Mouse (Mus musculus) adrenal gland, postnatal 10 days (tissue): Measurements from ENCODE around the gene Tango6. TPM values are rescaled to one million over a fixed set of nuclear protein-coding genes. Genes with fewer than 3 reads are reported as not detected.
A peak's percentile ranks its signal among the peaks of the same experiment; 100 is the strongest.

Experiments
- DNase-seq: peaks from one replicate; pipeline ENCODE4 v3.0.0; 2021; ENCODE audit warnings: mixed read lengths
- total RNA-seq, 2 experiments: library from RNA; stranded (reverse); gene quantifications; 2 replicates each; pipeline ENCODE4 v1.2.3; 2021

Gene Tango6
- total RNA-seq, 2 experiments from 2014 or later: 7.9 to 10.7 TPM

DNA sequence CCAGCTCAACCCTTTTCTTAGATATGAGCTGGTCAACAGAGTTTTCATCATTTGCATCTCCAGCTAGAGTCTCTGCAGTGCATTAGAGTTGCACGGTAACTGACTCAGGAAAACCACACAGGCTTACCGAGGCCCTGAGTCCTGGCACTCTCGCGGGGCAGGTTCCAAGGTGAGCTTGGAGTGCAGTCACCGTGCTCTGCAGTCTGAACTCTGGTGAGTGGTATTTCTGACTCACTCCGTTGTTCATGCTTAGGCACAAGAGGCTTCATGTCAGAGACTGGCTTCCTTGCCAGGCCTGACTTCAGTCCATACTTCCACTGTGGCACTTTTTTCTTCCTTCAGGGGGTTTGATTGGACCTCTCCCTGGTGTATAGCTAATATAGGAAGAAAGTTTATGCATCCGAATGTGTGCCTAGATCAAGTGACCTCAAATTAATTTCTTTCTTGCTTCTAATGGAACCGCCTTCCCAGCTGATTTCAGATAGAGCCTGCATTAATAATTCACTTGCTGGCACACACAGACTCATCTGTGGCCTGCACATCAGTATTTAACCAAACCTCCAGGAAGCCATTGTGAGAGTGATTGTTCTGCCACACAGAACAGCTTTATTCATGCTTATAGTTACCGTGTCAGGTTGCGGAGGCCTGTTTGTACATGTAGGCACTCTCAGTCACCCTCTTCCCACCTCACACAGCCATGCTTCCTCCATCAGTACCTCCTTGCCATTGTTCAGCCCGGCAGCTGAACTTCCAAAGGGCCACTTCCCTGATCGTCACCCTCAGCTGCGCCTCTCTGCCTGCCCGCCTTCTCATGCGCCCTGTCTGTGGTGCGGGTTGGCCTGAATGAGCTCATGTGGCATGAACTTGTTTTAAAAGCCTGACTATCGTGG, 136.0 kb downstream of the Tango6 start:
- no peak for DNase-seq

DNA sequence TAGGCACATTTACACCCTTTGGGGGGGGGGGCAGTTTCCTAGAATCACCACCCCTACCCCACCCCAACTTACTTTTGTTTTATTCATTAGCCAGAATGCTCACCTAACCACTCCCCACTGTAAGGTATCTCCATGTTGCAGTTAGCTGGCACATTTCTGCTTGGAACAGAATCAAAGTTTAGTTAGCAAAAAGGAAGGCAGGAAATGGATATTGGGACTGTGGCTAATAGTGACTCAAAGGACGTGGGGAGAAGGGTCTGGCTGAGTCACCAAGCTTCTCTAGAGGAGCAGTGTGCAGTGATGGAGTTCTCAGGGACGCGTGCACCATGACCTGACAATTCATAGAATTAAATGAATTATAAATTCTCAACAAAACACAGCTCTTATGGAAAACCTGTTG, 136.7 kb downstream of the Tango6 start:
- no peak for DNase-seq

DNA sequence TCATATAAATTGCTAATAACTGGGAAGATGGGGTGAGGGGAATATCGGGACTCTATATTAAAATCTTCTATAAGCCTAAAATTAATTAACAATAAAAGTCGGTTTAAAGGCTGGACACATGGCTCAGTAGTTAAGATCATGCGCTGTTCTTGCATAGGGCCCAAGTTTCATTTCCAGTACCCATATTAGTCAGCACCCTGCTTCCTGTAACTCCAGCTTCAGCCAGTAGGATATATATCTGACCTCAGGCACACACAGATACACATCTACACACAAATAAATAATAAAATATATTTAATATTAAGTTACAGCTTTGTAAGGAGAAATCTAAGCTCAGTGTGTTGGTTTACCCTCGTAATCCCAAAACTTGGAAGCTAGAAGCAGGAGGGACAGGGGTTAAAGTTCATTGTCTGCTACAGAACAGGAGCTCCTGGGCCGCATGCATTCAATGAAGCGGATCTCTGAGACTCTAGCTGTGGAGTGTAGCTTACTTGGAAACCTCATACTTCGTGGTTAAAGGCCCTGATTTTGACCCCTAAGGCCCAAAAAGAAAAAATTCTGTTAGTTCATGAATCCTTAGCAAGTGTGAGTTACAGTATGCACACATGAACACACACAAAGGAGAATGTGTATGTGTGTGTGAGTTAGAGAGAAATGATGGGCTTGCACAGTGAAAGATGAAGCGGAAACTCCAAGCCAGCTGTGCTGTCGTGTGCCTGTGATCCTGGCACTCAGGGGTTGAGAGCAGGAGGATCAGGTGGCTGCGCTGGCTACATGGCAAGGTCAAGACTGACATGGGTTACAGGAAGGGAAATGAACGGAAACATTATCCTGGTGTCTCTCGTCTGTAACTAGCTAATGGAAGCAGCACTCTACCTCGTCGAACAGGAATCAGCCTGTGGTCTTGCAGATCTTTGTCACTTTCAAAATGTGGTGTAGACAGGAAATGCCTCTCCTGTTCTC, 138.0 kb downstream of the Tango6 start:
- DNase-seq: no peak

DNA sequence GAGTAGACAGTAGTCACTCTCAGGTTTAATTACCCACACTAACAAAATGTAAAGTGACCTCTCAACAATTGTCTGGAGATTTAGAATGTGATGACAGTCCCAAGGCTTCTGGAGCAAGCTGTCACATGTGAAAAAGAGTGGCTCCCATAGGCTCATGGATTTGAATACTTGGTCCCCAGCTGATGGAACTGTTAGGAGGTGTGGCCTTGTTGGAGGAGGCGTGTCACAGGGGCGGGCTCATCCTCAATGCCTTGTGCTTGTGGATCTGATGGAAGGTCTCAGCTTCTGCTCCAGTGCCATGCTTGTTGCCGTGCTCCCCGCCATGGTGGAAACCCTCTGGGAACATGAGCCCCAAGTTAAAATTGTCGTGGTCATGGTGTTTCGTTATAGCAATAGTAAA, 146.1 kb downstream of the Tango6 start:
- no peak for DNase-seq

DNA sequence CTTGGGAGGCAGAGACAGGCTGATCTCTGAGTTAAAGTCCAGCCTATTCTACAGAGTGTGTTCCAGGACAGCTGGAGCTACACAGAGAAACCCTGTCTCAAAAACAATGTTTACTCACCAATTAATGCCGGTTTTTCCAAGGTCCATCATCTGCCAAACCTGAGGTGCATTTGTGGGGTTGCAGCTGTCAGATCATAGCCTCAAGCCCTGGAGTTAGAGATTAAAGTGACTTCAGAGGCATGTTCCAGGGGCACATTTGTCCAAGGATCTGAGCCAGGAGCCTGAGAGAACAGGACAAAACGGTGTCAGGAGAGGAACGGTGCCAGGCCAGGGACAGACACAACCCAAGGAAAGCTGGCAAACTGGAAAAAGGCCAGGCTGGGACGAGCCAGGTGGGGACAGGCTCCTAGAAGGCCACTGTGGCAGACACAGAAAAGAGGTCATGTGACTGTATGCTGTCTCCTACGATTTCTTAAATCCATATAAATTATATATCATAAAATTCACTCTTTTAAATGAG, 146.7 kb downstream of the Tango6 start:
- DNase-seq: no peak

DNA sequence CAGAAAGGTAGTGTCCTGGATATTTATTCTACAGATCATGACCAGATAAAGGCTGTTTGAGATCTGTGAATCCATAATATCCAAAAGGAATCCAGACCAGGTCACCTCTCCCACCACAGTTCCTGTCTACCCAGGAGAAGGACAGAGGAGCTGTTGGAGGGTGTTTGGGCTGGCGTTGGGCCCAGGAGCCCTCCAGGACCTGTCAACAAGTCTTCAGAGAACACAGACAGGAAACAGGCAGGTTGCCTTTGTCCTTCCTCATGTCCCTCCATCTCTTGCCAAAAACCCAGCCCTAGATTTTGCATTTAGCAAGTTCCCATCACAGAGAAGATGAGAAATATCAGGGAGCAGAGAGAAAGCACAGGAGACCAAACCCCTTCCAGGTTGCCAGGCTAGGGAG, 152.0 kb downstream of the Tango6 start:
- DNase-seq: no peak

DNA sequence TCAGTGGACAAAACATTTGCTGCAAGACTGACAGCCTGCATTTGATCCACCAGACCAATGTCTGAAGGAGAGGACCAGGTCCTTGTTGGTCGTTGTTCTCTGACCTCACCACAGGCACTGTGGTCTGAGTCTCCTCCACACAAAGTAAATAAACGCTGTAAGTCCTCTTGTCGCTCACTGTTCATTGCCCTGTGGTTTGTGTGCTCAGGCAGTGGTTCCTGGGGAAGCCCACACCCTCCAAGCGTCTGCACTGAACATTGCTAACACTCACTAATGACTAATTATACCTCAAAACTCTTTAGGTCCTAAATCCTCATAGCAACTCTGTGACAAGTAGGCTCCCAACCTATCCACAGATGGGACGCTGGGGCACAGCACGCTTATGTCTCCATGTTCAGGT, 153.7 kb downstream of the Tango6 start:
- no peak for DNase-seq

DNA sequence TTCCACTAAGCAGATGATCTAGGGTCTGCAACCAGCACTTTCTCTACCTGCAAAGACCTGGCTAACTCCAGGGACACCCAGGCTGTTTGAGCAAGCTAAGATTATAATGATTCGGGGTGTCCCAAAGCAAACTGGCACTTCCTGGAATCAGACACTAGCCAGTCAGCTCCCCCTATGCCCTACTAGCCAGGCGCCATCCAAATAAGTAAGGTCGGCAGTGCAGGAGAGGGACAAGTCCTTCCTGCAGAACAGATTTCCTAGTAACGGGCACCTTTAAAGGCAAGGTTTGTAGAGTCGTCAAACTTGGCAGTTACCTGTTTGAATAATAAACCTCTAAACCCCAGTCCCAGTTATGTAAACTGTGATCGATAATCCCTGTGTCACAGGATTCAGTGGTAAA, 155.9 kb downstream of the Tango6 start:
- no peak for DNase-seq

DNA sequence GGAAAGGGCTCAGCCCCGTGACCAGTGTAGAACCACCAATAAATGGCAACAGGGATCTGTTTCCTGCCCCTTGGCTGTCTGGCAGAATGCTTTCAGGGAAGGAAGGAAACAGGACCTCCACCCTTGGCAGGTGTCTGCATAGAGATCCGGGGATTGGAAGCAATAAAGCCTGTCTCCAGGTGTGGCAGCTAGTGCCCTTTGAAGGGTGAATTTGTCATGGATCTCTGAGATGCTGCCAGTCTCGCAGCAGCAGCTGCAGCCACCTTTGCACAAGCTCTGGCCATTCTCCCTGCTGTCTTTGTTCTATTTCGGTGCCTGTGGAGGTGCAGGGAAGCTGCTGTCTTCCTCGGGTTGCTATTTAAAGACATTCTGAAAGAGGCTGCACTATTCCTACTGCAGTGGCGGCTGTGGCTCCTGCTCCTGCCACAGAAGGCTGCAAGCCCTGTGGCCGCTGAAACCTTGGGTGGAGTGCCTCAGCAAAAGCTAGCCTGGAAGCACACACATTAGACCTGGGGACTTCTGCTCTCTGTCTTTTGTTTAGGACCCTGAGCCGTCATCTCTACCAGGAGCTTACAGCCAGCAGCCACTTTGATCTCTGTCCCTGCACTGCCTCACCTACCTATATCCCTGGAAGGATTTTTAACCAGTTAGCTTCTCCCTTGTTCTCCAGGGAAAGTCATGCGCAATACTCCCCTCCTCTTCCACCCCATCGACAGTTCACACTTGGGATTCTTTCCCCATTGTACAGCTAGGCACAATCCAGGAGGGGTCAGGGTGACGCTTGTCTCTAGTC, 156.5 kb downstream of the Tango6 start:
- no peak for DNase-seq

DNA sequence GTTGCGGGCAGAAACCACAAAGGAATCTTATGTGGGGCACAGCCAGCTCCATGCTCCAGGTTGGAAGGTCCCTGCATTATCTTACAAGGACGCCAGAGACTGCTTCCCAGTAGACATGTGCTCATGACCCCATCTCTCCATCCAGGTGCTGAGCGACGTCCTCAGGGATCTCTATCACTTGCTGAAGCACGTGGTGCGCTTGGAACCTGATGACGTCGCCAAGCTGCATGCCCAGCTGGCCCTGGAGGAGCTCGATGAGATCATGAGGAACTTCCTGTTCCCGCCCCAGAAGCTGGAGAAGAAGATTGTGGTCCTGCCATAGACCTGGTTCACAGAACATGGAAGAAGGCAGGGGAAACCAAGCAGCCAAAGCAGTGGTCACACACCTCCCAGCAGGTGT, 167.2 kb downstream of the Tango6 start:
- DNase-seq: no peak

DNA sequence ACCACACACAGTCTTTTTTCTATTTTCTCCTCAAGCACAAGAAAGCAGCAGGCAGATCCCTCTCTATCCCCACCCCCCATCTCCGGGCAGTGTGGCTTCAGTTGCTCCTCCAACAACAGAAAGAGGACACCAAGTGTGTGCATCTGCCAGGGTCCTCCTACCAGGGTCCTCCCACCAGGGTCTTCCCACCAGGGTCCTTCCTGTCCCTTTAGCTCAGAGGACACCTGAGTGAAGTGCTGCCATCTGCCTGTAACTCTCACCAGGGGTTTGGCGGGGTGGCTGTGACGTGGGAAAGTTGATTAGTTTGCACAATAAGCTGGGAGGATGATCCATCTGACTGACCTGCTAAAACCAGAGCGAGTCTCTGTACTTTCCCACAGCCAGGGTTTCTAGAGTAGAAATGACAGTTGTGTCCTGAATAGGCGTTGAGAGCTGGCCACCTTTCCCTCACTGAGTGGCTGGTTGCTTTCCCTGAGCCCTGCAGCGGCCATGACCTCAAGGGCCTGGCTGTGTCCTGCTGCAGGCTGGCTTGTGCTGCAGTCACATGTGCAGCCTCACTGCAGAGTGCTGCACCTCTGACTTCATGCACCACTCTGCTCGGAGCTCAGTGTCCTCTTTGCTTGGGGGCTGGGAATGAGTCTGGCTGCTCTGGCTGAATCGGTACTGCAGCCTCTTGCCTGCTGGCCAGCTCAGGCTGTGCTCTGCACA, 171.8 kb downstream of the Tango6 start:
- DNase-seq: peak; percentile 49

DNA sequence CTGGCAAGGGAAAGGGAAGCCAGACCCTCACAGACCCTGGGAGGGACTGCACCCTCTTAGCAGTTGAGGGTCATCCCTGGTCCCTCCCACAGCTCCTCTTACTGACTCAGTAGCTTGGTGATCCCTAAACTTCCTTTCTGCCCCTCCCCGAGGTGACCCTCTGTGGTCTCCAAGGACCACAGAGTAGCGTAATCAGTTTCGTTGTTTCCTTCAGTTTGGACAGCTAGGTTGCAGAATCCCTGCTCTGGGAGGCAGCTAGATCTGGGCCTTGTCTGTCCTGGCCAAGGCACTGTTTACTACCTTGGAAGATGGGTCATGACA, 172.3 kb downstream of the Tango6 start:
- peak; percentile 28 for DNase-seq

DNA sequence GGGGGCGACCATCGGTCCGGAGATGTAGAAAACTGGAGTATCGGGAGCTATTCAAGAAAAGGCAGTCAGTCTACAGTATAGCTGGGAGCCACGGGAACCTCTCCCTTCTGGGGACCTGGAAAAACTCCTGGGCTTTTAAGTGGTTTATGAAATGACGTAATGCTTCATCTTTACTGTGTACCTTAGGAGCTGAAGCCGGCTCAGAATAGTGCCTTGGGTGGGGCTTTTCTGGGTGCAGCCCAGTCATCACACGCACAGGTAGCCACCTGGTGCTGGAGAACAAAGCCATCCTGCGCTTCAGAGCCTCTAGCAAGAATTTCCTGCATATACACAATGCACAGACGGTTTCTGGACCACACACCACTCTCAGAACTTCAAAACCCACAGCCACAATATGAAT, 180.0 kb downstream of the Tango6 start:
- DNase-seq: no peak

DNA sequence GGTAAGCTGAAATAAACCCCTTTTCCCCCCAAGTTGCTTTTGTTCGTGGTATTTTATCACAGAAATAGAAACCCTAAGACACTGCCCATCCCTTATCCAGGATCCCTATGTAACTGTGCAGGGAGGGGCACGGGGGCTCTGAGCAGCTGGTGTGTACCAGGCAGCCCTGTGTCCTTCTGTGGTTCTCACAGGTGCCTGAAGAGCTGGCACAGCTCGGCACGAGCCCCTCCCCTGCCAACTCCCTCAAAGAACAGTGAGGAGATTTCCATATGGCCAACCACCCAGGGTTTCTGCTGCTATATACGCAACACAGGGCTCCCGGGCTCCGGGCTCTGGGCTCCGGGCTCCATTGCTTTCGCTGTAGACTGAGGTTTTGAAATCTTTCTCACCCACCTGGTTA, 182.5 kb downstream of the Tango6 start:
- no peak for DNase-seq

DNA sequence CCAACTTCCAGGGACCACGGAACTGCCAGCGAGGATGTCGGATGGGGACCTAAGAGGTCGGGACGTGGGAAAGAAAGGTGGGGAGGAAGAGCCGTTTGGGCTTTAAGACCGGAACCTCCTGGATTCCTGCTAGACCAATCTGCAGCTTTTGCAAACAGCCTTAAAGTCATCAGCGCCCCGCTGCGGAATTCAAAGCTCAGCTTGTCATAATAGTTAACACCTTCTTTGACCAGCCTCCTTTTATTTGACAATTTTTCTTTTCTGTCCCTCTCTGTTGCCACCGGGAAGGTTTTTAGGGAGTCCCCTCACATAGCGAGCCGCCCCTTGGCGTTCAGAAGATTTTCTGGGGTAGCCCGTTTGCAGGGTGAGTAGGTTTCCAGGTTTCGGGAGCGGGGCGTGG, 187.2 kb downstream of the Tango6 start, which contains the start of gene Has3:
Has3 (plus strand) TSS at position 192 of the 400 bp plus-strand sequence.
- peak; percentile 27 for DNase-seq

DNA sequence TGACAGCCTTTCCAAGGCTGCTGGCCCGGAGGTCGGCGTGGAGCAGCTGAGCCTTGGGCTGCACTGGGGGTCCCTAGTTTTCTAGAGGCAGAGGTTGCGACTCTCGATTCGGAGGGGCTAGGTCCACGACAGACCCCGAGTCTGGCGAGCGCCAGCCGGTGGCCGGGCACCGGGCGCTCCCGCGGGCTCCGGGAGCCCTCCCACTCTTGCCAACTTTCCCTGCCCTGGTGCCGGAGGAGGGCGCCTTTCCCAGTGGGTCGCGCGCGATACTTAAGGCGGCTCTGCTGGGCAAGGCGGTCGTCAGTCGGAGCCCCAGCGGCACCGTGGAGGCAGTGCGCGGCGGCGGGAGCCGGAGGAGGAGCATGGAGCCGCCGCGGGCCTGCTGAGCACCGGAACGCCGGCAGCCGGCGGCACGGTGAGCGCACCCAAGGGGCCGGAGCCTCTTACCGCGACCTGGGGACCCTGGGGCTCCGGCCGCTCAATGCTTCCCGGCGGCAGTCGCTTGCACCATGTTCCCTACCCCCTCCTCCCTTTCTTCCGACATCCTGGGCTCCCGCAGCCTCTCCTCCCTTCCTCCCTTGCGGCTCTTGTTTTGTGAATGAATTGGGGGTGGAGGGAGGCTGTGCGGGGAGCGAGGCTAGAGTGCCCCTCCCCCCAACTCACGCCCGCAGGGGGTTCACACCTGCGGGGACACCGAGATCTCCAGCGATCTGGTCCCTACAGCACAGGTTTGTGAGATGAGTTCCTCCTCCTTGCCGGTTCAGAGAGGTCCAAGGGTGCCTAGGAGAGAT, 187.9 kb downstream of the Tango6 start:
- DNase-seq: peak; percentile 81

DNA sequence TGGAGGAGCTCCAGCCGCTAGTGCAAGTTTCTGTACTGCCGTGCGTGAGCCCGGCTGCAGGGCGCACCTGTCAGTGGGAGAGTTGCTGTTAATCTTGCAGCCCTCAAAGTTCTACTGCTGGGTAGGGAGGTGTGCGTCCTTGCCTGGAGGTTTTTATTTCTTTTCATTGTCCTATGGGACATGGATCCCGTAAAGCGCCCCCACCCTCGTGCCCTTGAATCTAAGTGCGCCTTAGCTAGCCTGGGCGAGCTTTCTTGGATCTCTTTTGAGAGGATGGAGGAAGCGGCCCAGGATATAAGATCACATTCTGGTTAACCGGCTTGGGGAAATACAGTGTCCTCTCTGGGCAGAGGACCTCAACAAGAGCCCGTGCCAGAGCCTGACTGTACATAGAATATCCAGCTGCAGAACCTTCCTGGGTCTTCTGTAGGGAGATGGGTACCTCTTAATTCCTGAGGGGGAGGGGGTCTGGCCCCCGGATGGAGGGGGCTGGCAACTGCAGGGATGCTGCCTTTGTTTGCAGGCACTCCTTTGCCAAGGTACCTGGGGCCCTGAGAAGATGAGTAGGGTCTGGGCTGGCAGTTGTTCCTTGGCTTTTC, 188.6 kb downstream of the Tango6 start:
- peak; percentile 43 for DNase-seq

DNA sequence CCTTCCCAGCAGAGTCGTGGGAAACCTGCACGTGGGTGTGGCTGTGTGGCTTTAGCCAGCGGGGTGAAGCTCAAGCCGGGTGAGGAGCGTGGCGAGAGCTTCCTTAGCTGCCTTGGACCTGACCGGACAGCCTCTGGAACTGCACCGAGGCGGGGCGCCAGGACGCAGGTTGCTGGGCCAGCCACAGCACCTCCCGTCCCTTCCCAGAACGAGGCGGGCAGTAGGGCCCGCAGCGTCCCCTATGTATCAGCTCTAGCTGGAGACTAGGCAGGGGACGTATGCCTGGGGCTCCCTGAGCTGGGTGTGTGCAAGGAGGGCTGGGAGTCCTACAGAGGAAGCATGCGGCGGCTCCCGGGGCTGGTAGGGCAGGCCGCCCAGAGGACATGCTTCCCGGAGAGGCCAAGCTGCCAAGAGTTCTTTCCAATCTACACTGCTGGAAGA, 189.1 kb downstream of the Tango6 start:
- peak; percentile 79 for DNase-seq

DNA sequence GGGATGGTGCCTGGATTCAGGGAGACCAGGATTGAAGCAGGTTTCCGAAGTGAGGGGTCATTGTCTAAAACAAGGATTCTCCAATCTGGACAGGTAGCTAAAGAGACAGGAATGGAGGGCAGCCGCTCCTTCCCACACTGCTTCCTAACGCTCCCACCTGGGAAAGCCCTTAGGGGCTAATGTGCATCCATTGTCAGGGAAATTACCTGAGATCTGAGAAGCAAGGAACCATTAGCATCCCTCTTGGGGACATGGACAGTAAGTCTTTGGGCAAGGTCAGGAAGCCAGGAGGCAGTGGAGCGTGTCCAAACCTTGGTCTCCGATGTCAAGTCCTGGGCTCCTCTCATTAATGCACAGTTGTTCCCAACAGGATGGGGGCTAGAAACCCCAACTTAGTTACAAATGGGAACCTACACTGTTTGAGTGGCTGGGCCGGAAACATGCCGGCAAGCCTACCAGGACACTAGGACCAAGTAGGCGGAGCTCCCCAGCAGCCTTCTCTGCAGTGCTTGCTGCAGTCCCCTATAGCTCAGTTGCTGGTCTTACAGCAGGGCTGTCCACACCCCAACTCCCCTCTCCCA, 189.7 kb downstream of the Tango6 start:
- no peak for DNase-seq
